Mouse (Mus musculus) urinary bladder, adult 18-20 months (tissue): ENCODE data around the gene Akr1b8.
"Not testable (repeated sequence)": the region's sequence is repeated elsewhere in the genome, so short reads cannot be mapped to it uniquely, and the experiment has no call there.

Source experiments
- DNase-seq, 2 experiments: peaks; one replicate each; pipeline ENCODE4 v3.0.0; 2022; ENCODE audit warnings: low spot score in 2 of 2, mixed read lengths in 2 of 2

The Akr1b8 gene

DNA sequence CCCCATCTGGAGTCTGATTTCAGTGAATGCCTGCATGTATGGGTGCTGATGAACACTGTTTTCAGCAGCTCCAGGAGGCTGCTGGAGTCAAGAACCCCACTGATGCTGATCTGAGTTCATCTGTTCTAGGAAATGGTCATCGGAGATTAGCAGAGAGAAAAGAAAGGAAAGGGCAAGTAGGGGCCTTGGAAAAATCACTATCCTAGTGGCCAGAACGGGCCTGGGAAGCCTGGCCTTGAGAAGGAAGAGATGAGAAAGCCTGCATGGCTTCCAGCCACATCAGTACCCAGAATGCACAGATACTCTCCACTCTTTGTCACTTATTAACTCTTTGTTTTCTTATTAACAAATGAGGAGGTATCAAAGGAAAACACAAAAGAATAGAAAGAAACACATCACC is 46.8 kb downstream of the Akr1b8 start:
- no peak for DNase-seq

DNA sequence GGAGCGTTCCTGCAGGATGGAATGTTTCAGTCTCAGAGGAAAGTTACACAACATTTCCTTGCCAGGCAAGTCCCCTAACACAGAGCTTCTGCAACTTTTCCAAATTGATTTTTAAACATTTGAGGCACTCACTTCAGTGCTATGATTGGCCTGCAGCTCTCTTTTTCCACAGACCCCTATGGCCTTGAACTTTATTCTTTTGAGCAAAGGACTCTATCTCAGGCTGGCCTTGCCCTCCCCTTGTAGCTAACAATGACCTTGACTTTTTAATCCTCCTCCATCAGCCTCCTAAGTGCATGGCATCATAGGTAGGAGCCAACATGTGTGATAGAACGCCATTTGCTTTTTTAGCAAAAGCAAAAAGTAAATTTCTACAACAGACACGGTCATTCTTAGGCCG is 52.8 kb downstream of the Akr1b8 start:
- no peak for DNase-seq

DNA sequence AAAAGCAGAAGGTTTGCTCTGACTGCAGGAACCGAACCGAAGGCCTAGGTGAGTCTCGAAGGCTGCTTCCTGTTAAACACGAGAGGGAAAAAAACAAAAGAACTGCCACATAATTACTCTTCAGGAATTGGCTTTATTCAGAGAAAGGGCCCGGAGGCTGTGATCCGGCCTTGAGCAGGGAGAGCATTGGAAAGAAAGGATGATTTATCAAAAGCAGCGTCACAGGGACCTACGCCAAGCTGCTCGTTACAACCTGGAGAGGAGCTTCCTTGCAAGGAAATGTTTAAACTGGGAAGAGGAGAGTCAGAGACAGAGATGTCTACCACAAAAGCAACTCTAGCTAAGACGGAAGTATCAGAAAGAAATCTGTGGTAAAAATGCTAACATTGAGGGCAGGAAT is 53.5 kb downstream of the Akr1b8 start:
- DNase-seq, result no peak

DNA sequence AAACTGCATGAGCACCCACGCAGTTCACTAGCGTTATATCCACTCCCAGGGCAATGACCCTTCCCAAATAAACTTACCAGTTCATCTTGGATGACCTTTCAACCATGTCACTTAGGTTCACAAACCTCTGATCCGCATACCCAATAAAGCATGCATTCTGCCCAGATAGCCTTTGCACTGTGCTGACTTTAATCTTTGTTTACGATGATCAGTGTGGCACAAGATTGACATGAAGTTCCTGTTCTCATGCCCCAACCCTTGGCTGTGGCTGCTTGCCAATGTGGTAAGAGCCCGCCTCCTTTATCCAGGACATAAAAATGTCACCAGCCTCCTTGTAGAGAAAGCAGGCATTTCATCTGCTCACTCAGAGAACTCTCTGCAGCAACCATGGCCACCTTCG is 58.1 kb downstream of the Akr1b8 start, which contains the start of gene Akr1b7:
TSS of gene Akr1b7 (plus strand) at position 312 of the 400 bp plus-strand sequence.
- peak; percentile 19 to 31 for DNase-seq

DNA sequence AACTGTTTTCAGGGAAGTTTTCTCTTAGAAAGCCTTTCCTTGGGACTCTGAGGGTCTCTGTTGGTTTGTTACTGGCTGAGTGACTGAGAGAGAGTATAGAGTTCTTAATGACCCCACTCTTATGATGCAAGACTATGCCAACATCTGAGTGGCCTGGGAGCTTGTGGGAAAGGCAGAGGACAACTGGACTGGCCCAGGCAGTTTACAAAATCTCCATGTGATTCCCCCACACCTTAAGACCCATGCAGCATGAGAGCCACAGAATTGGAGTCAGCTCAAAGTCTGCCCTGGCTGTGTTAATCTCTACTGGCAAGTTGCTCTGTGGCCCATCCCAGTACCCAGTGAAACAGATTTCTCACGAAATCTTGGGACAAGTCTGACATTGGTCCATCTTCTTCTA is 58.8 kb downstream of the Akr1b8 start:
- no peak for DNase-seq

DNA sequence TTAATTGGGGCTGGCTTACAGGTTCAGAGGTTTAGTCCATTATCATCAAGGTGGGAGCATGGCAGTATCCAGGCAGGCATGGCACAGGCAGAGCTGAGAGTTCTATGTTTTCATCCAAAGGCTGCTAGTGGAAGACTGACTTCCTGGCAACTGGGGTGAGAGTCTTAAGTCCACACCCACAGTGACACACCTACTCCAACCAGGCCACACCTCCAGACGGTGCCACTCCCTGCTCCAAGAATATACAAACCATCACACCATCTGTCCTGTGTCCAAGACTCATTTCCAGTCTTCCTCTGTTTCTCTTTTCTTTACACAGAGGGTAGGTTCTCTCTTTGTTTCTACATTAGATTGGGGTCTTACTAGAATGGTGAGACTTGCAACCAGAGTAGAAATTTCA is 59.5 kb downstream of the Akr1b8 start:
- DNase-seq, result not testable (repeated sequence)

DNA sequence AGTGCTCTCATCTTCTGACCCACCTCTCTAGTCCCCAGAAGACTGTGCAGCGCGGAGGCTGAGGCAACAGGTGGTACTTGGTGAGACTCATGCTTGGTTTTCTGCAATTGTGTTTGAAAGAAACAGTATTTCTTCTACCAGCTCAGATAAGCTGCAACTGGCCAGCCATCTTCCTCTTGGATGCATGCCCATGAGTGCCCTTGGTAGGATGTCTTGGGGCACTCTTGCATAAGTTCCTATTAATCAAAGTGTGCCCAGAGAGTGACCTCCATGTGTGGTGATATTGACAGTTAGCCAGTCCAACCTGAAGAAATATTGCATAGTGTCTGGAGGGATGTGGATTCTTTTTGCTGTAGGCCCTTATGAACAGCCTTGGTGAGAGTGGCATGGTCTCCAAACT is 62.6 kb downstream of the Akr1b8 start:
- DNase-seq, result no peak
